Mouse (Mus musculus) bone marrow, adult 2 months (tissue): ENCODE results near the gene Ppih. TPM values are rescaled to one million over a fixed set of nuclear protein-coding genes. Genes with fewer than 3 reads are reported as not detected.

ENCODE experiments used
- H3K27ac ChIP-seq: fragments of 200-500 bp; 2 replicates; pipeline ENCODE4 v1.5.1; 2012; ENCODE audit warnings: low read depth, mild to moderate bottlenecking, control low read depth, inconsistent platforms, low read length; ENCODE audit not compliant: control insufficient read depth, poor library complexity, insufficient read depth
- H3K4me1 ChIP-seq: fragments of 200-500 bp; 2 replicates; pipeline ENCODE4 v1.6.1; 2011; ENCODE audit warnings: low read length; ENCODE audit not compliant: control insufficient read depth, insufficient read depth
- H3K4me3 ChIP-seq: fragments of 200-500 bp; replicated peaks from 2 replicates; pipeline ENCODE3; 2011; ENCODE audit warnings: mild to moderate bottlenecking, low read depth, low read length, control low read depth; ENCODE audit not compliant: control insufficient read depth
- CTCF ChIP-seq: fragments of 200-500 bp; IDR thresholded peaks from 2 replicates; pipeline ENCODE4 v1.5.1; 2011; ENCODE audit warnings: low read length, control low read depth; ENCODE audit not compliant: control insufficient read depth, insufficient read depth
- POLR2A ChIP-seq: fragments of 200-500 bp; IDR thresholded peaks from 2 replicates; pipeline ENCODE4 v1.6.1; 2011; ENCODE audit warnings: low read depth, mild to moderate bottlenecking, control low read depth, low read length, borderline replicate concordance; ENCODE audit not compliant: control insufficient read depth
- WGBS: fragments of 180-500 bp; shearing (Covaris S2); methylation state at CpG from one replicate; pipeline ENCODE4 v1.1.7; 2018; 5-methylcytosine and 5-hydroxymethylcytosine counted together
- polyA plus RNA-seq: library from polyadenylated mRNA; stranded (reverse); fragments of >200 nt; gene quantifications from 2 replicates; pipeline ENCODE4 v1.2.4, GENCODE M21; 2011; ENCODE audit warnings: low replicate concordance; ENCODE audit not compliant: missing spikeins, insufficient read depth, insufficient read length

Ppih gene
- polyA plus RNA-seq, 1 experiment: 99.6 TPM

DNA sequence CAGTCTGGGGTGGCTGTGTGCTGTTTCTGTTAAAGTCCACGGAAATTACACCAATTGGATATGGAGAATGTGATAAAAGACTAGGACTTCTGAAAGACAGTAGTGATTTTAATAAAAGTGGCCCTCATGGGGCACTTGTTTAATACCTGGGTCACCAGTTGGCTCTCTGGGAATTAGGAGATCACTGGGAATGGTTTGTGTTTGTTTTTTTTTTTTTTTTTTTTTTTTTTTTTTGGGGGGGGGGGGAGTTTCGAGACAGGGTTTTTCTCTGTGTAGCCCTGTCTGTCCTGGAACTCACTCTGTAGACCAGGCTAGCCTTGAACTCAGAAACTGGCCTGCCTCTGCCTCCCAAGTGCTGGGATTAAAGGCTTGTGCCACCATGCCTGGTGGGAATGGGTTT lies 44.6 kb downstream of the Ppih start:
- TF ChIP-seq POLR2A (no peak), CTCF (no peak)
- no peaks in the 10 kb centered on the region; the same call in 1 of the 2 replicates for H3K4me1 ChIP-seq
- H3K4me3 ChIP-seq: no peak overlapping the region
- 83% methylated on average over 2 of the region's 2 CpGs for WGBS
- H3K27ac ChIP-seq: no peak overlapping the region

DNA sequence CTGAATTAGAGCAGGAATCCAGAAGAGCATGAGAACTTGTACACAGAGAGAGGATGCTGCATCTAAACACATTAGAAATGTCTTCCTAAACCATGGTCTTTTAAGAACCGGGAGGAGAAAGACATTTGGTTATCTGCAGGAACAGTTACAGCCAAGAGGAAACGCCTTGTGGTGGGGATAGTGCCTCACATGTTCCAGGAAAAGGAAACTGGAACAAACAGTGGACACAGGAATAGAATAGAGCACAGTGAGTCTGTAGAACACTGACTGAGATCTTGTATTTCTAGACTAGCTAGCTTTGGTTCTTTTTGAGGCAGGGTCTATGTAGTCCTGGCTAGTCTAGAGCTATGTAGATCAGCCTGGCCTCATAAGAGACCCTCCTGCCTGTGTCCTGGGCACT lies 45.1 kb downstream of the Ppih start:
- Histone ChIP-seq H3K4me3 (no peak overlapping the region), H3K4me1 (no peaks in the 10 kb centered on the region; the same call in 1 of the 2 replicates), H3K27ac (no peak overlapping the region)
- WGBS: 47% methylated on average over 2 of the region's 2 CpGs
- TF ChIP-seq CTCF (no peak), POLR2A (no peak)

GRCm38 (mm10) chr4:119274627-119275026 lies 45.7 kb downstream of the Ppih start:
- H3K4me3 ChIP-seq: no peak overlapping the region
- TF ChIP-seq CTCF (no peak), POLR2A (no peak)
- no peaks in the 10 kb centered on the region; the same call in 1 of the 2 replicates for H3K4me1 ChIP-seq
- H3K27ac ChIP-seq: no peak overlapping the region
- 77% methylated on average over 1 of the region's 1 CpGs for WGBS

GRCm38 (mm10) chr4:119266606-119267005 lies 53.7 kb downstream of the Ppih start:
- TF ChIP-seq CTCF: no peak
- TF ChIP-seq POLR2A: no peak
- 62% methylated on average over 13 of the region's 13 CpGs for WGBS
- Histone ChIP-seq H3K4me3 (no peak overlapping the region), H3K4me1 (no peaks in the 10 kb centered on the region), H3K27ac (no peak overlapping the region)

DNA sequence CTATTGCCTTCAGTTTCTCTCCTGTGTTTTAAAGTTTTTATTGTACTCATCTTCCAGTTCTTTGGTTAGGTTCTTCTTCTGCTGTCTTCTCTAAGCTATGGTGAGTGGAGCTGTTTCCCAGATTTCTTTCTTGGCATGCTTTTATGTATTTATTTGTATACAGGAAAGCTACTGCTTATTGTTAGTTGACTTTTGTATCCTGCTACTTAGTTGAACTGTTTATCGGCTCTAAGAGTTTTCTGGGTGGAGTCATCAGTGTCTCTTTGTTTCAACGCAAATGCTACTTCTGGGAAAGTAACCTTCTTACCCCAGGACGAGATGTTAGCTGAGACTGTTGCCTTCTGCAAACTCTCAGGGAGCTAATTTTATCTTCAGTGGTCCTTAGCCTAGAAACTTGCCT lies 56.9 kb downstream of the Ppih start:
- no peaks in the 10 kb centered on the region for H3K4me1 ChIP-seq
- no peak overlapping the region for H3K4me3 ChIP-seq
- no peak overlapping the region for H3K27ac ChIP-seq
- 75% methylated on average over 3 of the region's 3 CpGs for WGBS
- no peak for TF ChIP-seq POLR2A
- TF ChIP-seq CTCF: no peak

DNA sequence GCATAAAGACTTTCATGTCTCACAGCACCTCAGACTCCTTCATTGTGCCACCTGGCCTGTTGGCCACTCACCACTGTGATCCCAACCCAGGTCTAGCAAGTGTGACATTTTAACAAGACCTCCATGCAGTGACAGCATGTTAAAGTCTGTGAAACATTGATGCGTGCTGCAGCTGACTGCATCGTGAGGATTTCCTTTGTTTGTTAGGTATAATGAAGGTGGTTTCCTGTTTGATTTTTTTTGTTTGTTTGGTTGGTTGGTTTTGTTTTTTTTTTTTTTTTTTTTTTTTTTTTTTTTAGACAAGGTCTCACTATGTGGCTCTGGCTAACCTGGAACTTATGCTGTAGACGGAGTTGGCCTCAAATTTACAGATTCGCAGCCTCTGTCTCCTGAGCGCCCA lies 57.9 kb downstream of the Ppih start:
- no peak overlapping the region for H3K4me3 ChIP-seq
- TF ChIP-seq CTCF: no peak
- TF ChIP-seq POLR2A: no peak
- no peak overlapping the region for H3K27ac ChIP-seq
- no peaks in the 10 kb centered on the region for H3K4me1 ChIP-seq
- WGBS: 85% methylated on average over 5 of the region's 5 CpGs

- Histone ChIP-seq H3K4me1 (no peaks in the 10 kb centered on the region), H3K27ac (no peak overlapping the region), H3K4me3 (no peak overlapping the region)
- WGBS: 43% methylated on average over 7 of the region's 7 CpGs
- TF ChIP-seq CTCF: no peak
Observed at GRCm38 (mm10) chr4:119261087-119261713, 59.1 kb downstream of the Ppih start.

GRCm38 (mm10) chr4:119259344-119260254 lies 60.7 kb downstream of the Ppih start:
- Histone ChIP-seq H3K4me3 (no peak overlapping the region), H3K27ac (no peak overlapping the region; the same call in 1 of the 2 replicates), H3K4me1 (no peaks in the 10 kb centered on the region)
- TF ChIP-seq POLR2A: no peak
- TF ChIP-seq CTCF: no peak
- 85% methylated on average over 15 of the region's 15 CpGs for WGBS

- Histone ChIP-seq H3K27ac (no peak overlapping the region), H3K4me3 (no peak overlapping the region), H3K4me1 (no peaks in the 10 kb centered on the region)
- 53% methylated on average over 6 of the region's 6 CpGs for WGBS
- TF ChIP-seq POLR2A (no peak), CTCF (no peak)
Observed at GRCm38 (mm10) chr4:119257083-119257482, 63.3 kb downstream of the Ppih start.
